Comparison of ENCODE assay signal across 9 mouse cellular contexts in genomic region chr15:78878792-78879516, GRCm38 (mm10). TPM values are rescaled to one million over a fixed set of nuclear protein-coding genes. Genes with fewer than 3 reads are reported as not detected.
A peak's percentile ranks its signal among the peaks of the same experiment; 100 is the strongest.
DNase-seq lines count a peak whose midpoint lies in the region; ATAC-seq and TF ChIP-seq lines count a peak whose summit lies in the region.
"Not testable (repeated sequence)": the region's sequence is repeated elsewhere in the genome, so short reads cannot be mapped to it uniquely, and the experiment has no call there.
"Had no signal": no experiment of that assay in that cellular context is flagged by ENCODE, and none has a peak within 500 bp of the region (broad histone marks: within the 10 kb centered on the region; RNA-seq: fewer than 3 reads in every experiment).

No protein-coding gene starts in this region.

- not testable (repeated sequence) for H3K27me3 ChIP-seq in heart, embryonic 12.5 days (replicated peaks); intestine, postnatal 0 days (replicated peaks; ENCODE audit: control insufficient read depth, insufficient read depth, low read length); liver, embryonic 12.5 days (replicated peaks); midbrain, embryonic 16.5 days (ENCODE audit: control insufficient read depth, insufficient read depth, low read depth, low read length); stomach, embryonic 15.5 days (replicated peaks)

- not testable (repeated sequence) for TF ChIP-seq CTCF in embryonic fibroblast, embryonic 13.5 days (IDR thresholded peaks at IDR 0.05; ENCODE audit: borderline replicate concordance, insufficient read depth, low read length); intestine, postnatal 0 days (IDR thresholded peaks at IDR 0.05; ENCODE audit: low read depth)

- H3K27ac ChIP-seq in embryonic fibroblast, embryonic 13.5 days (ENCODE audit: insufficient read depth, low read length) = 0 out of 2 replicates have a peak overlapping the region, but pooled peaks have one; percentile 27
- H3K27ac ChIP-seq in heart, embryonic 12.5 days (ENCODE audit: poor library complexity, severe bottlenecking) = peak overlapping the region; percentile 48; the same call in 1 of the 2 replicates
- H3K27ac ChIP-seq in intestine, postnatal 0 days (ENCODE audit: low read depth, low read length) = peak overlapping the region; percentile 46; the same call in 1 of the 2 replicates
- H3K27ac ChIP-seq in liver, embryonic 12.5 days = peak overlapping the region; percentile 96
- H3K27ac ChIP-seq in midbrain, embryonic 16.5 days (ENCODE audit: low read length) = not testable (repeated sequence)
- H3K27ac ChIP-seq in stomach, embryonic 15.5 days = peak overlapping the region; percentile 99

- TF ChIP-seq POLR2A in embryonic fibroblast, embryonic 13.5 days (IDR thresholded peaks at IDR 0.05; ENCODE audit: low read depth, low read length) = not testable (repeated sequence)

- H3K4me1 ChIP-seq in embryonic fibroblast, embryonic 13.5 days (ENCODE audit: control insufficient read depth, insufficient read depth, low read length); intestine, postnatal 0 days (replicated peaks; ENCODE audit: control insufficient read depth, insufficient read depth, low read length): not testable (repeated sequence)
- H3K4me1 ChIP-seq in heart, embryonic 12.5 days (replicated peaks) = peaks cover 39% of the 10 kb centered on the region
- peaks cover 47% of the 10 kb centered on the region for H3K4me1 ChIP-seq in liver, embryonic 12.5 days
- peaks cover 24% of the 10 kb centered on the region for H3K4me1 ChIP-seq in midbrain, embryonic 16.5 days (ENCODE audit: control insufficient read depth, insufficient read depth, low read length)
- H3K4me1 ChIP-seq in stomach, embryonic 15.5 days = peaks cover 36% of the 10 kb centered on the region

- H3K9me3 ChIP-seq in heart, embryonic 12.5 days (replicated peaks); intestine, postnatal 0 days (ENCODE audit: control insufficient read depth); liver, embryonic 12.5 days (replicated peaks); midbrain, embryonic 16.5 days (replicated peaks; ENCODE audit: control insufficient read depth, low read length, poor library complexity, severe bottlenecking); stomach, embryonic 15.5 days: not testable (repeated sequence)

- H3K4me3 ChIP-seq in embryonic fibroblast, embryonic 13.5 days (ENCODE audit: insufficient read depth, low read length); heart, embryonic 12.5 days; intestine, postnatal 0 days (ENCODE audit: low read depth, low read length); liver, embryonic 12.5 days; midbrain, embryonic 16.5 days (ENCODE audit: low read depth, low read length); stomach, embryonic 15.5 days (replicated peaks): not testable (repeated sequence)

- peak; percentile 46 for DNase-seq in NIH3T3 (ENCODE audit: low read depth)
- DNase-seq in lung, postnatal 14 days = peak; percentile 57

- peaks cover 42% of the 10 kb centered on the region for H3K36me3 ChIP-seq in heart, embryonic 12.5 days
- peaks cover 46% of the 10 kb centered on the region for H3K36me3 ChIP-seq in intestine, postnatal 0 days (ENCODE audit: control insufficient read depth, insufficient read depth)
- H3K36me3 ChIP-seq in liver, embryonic 12.5 days = peaks cover 45% of the 10 kb centered on the region
- peaks cover 23% of the 10 kb centered on the region for H3K36me3 ChIP-seq in midbrain, embryonic 16.5 days (ENCODE audit: control insufficient read depth, insufficient read depth, low read length)
- H3K36me3 ChIP-seq in stomach, embryonic 15.5 days = peaks cover 32% of the 10 kb centered on the region

- H3K9ac ChIP-seq in heart, embryonic 12.5 days = peak overlapping the region; percentile 42; the same call in 1 of the 2 replicates
- H3K9ac ChIP-seq in intestine, postnatal 0 days (ENCODE audit: low read depth, low read length); liver, embryonic 12.5 days; stomach, embryonic 15.5 days: not testable (repeated sequence)
- 0 out of 2 replicates have a peak overlapping the region, but pooled peaks have one; percentile 28 for H3K9ac ChIP-seq in midbrain, embryonic 16.5 days (ENCODE audit: low read depth, low read length)

- WGBS in heart, embryonic 12.5 days = 49% methylated on average over 7 of the region's 7 CpGs
- WGBS in intestine, postnatal 0 days = 13% methylated on average over 7 of the region's 7 CpGs
- WGBS in liver, embryonic 12.5 days (ENCODE audit: insufficient replicate concordance) = 35% methylated on average over 7 of the region's 7 CpGs
- WGBS in midbrain, embryonic 16.5 days = 80% methylated on average over 7 of the region's 7 CpGs
- WGBS in stomach, embryonic 15.5 days = 32% methylated on average over 7 of the region's 7 CpGs

- ATAC-seq in heart, embryonic 12.5 days (ENCODE audit: insufficient number of reproducible peaks, low FRiP score); intestine, postnatal 0 days; liver, embryonic 12.5 days; midbrain, embryonic 16.5 days; stomach, embryonic 15.5 days (ENCODE audit: insufficient read depth, low FRiP score, low read depth): not testable (repeated sequence)

- peak overlapping the region; percentile 77 for H3K4me2 ChIP-seq in heart, embryonic 12.5 days
- H3K4me2 ChIP-seq in intestine, postnatal 0 days (replicated peaks; ENCODE audit: low read depth) = peak overlapping the region; percentile 84
- peak overlapping the region; percentile 96 for H3K4me2 ChIP-seq in liver, embryonic 12.5 days
- H3K4me2 ChIP-seq in midbrain, embryonic 16.5 days (ENCODE audit: low read length) = not testable (repeated sequence)
- H3K4me2 ChIP-seq in stomach, embryonic 15.5 days = peak overlapping the region; percentile 14

RNA-seq across cellular contexts. Expression of gene Gga1, which starts 2.0 kb away (rescaled TPM):
- polyA plus RNA-seq in embryonic fibroblast, embryonic 13.5 days (2011; ENCODE audit: insufficient read length, low read depth, missing spikeins) = 33.1 and 33.2 TPM in 2 replicates
- 54.0 and 54.7 TPM in 2 replicates for polyA plus RNA-seq in heart, embryonic 12.5 days (2016; fragmentation: Nextera tagmentation; extraction: Ambion mirVana)
- 40.1 TPM in 2 replicates for polyA plus RNA-seq in intestine, postnatal 0 days (2015; fragmentation: Nextera tagmentation; extraction: Ambion mirVana)
- polyA plus RNA-seq in liver, embryonic 12.5 days (2016; fragmentation: Nextera tagmentation; extraction: Ambion mirVana) = 32.2 and 33.5 TPM in 2 replicates
- polyA plus RNA-seq in midbrain, embryonic 16.5 days (2015; fragmentation: Nextera tagmentation; extraction: Ambion mirVana) = 46.0 and 46.5 TPM in 2 replicates
- 47.1 TPM in 2 replicates for polyA plus RNA-seq in stomach, embryonic 15.5 days (2015; fragmentation: Nextera tagmentation; extraction: Ambion mirVana)

RNA-seq across cellular contexts. Expression of gene Gm49510, which starts 20.5 kb away (rescaled TPM):
- polyA plus RNA-seq in embryonic fibroblast, embryonic 13.5 days (2011; ENCODE audit: insufficient read length, low read depth, missing spikeins) = 0.61 TPM in 1 of 2 replicates, not detected in the other
- polyA plus RNA-seq in heart, embryonic 12.5 days (2016; fragmentation: Nextera tagmentation; extraction: Ambion mirVana) = 0.15 and 0.47 TPM in 2 replicates
- 0.21 TPM in 1 of 2 replicates, not detected in the other for polyA plus RNA-seq in intestine, postnatal 0 days (2015; fragmentation: Nextera tagmentation; extraction: Ambion mirVana)
- 0.17 and 0.43 TPM in 2 replicates for polyA plus RNA-seq in liver, embryonic 12.5 days (2016; fragmentation: Nextera tagmentation; extraction: Ambion mirVana)
- polyA plus RNA-seq in midbrain, embryonic 16.5 days (2015; fragmentation: Nextera tagmentation; extraction: Ambion mirVana) = not detected in 2 replicates
- polyA plus RNA-seq in stomach, embryonic 15.5 days (2015; fragmentation: Nextera tagmentation; extraction: Ambion mirVana) = 0.42 and 0.52 TPM in 2 replicates
- polyA plus RNA-seq: brain, embryonic 14.5 days had no signal

RNA-seq across cellular contexts. Expression of gene Sh3bp1, which starts 20.6 kb away (rescaled TPM):
- 44.1 and 47.8 TPM in 2 replicates for polyA plus RNA-seq in embryonic fibroblast, embryonic 13.5 days (2011; ENCODE audit: insufficient read length, low read depth, missing spikeins)
- polyA plus RNA-seq in heart, embryonic 12.5 days (2016; fragmentation: Nextera tagmentation; extraction: Ambion mirVana) = 26.2 and 26.8 TPM in 2 replicates
- 7.2 and 7.6 TPM in 2 replicates for polyA plus RNA-seq in intestine, postnatal 0 days (2015; fragmentation: Nextera tagmentation; extraction: Ambion mirVana)
- 34.3 and 39.3 TPM in 2 replicates for polyA plus RNA-seq in liver, embryonic 12.5 days (2016; fragmentation: Nextera tagmentation; extraction: Ambion mirVana)
- polyA plus RNA-seq in midbrain, embryonic 16.5 days (2015; fragmentation: Nextera tagmentation; extraction: Ambion mirVana) = 2.2 and 2.7 TPM in 2 replicates
- 34.8 and 36.9 TPM in 2 replicates for polyA plus RNA-seq in stomach, embryonic 15.5 days (2015; fragmentation: Nextera tagmentation; extraction: Ambion mirVana)

RNA-seq across cellular contexts. Expression of gene Lgals2, which starts 23.6 kb away (rescaled TPM):
- polyA plus RNA-seq in embryonic fibroblast, embryonic 13.5 days (2011; ENCODE audit: insufficient read length, low read depth, missing spikeins) = not detected in 2 replicates
- 0.84 TPM in 1 of 2 replicates, not detected in the other for polyA plus RNA-seq in heart, embryonic 12.5 days (2016; fragmentation: Nextera tagmentation; extraction: Ambion mirVana)
- polyA plus RNA-seq in intestine, postnatal 0 days (2015; fragmentation: Nextera tagmentation; extraction: Ambion mirVana) = 787 and 833 TPM in 2 replicates
- polyA plus RNA-seq in liver, embryonic 12.5 days (2016; fragmentation: Nextera tagmentation; extraction: Ambion mirVana) = 7.0 and 9.5 TPM in 2 replicates
- not detected in 2 replicates for polyA plus RNA-seq in midbrain, embryonic 16.5 days (2015; fragmentation: Nextera tagmentation; extraction: Ambion mirVana)
- 210 and 299 TPM in 2 replicates for polyA plus RNA-seq in stomach, embryonic 15.5 days (2015; fragmentation: Nextera tagmentation; extraction: Ambion mirVana)

RNA-seq across cellular contexts. Expression of gene Pdxp, which starts 34.8 kb away (rescaled TPM):
- polyA plus RNA-seq in embryonic fibroblast, embryonic 13.5 days (2011; ENCODE audit: insufficient read length, low read depth, missing spikeins) = 3.0 and 4.2 TPM in 2 replicates
- polyA plus RNA-seq in heart, embryonic 12.5 days (2016; fragmentation: Nextera tagmentation; extraction: Ambion mirVana) = 33.4 and 34.2 TPM in 2 replicates
- 3.3 and 4.2 TPM in 2 replicates for polyA plus RNA-seq in intestine, postnatal 0 days (2015; fragmentation: Nextera tagmentation; extraction: Ambion mirVana)
- polyA plus RNA-seq in liver, embryonic 12.5 days (2016; fragmentation: Nextera tagmentation; extraction: Ambion mirVana) = 17.1 and 17.4 TPM in 2 replicates
- polyA plus RNA-seq in midbrain, embryonic 16.5 days (2015; fragmentation: Nextera tagmentation; extraction: Ambion mirVana) = 107 and 126 TPM in 2 replicates
- 11.8 and 12.8 TPM in 2 replicates for polyA plus RNA-seq in stomach, embryonic 15.5 days (2015; fragmentation: Nextera tagmentation; extraction: Ambion mirVana)
